Mouse (Mus musculus): Measurements from ENCODE around the gene Mboat2. TPM values are rescaled to one million over a fixed set of nuclear protein-coding genes. Genes with fewer than 3 reads are reported as not detected.

Mboat2 gene
- total and polyA plus RNA-seq, 3 experiments, result 3.8 to 12.3 (median 8.4) TPM

DNA sequence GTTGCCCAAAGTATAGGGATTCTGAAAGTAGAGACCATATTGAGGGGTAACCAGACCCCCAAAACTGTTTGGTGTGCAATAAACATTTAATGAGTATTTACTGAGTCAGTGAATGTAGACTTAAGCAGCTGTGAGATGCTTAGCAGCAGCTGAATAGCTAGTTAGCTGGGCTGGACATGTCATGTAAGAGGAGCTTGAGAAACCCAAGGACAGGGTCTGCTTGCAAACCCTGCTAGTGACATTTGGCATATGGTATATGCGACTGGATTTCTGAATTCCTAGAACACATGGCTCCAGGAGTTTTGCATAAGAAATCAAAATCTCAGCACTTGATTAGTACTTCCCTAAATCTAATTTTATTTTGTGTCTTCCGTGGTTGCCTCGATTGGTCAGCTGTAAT is 52.6 kb downstream of the Mboat2 start:
- H3K79me2 ChIP-seq (replicated peaks; ENCODE audit: control insufficient read depth, insufficient read depth, low read length), result no peaks in the 10 kb centered on the region
- H3K4me1 ChIP-seq (ENCODE audit: control insufficient read depth, insufficient read depth, low read length), result no peaks in the 10 kb centered on the region
- intact Hi-C loops (cut with DNase I), result no loop called here
- no peaks in the 10 kb centered on the region for H3K36me3 ChIP-seq (ENCODE audit: control insufficient read depth, insufficient read depth, low read length)
- TF ChIP-seq CTCF (IDR thresholded peaks at IDR 0.05) (no peak), EP300 (IDR thresholded peaks at IDR 0.05; ENCODE audit: insufficient read depth, low read depth, low read length) (no peak), POLR2A (IDR thresholded peaks at IDR 0.05; ENCODE audit: insufficient read depth, low read depth, low read length) (no peak)
- H3K27ac ChIP-seq, result no peak overlapping the region
- H3K27me3 ChIP-seq (ENCODE audit: control insufficient read depth, insufficient read depth, low read length), result no peaks in the 10 kb centered on the region
- 91% methylated on average over 3 of the region's 3 CpGs for WGBS
- no peak for DNase-seq
- H3K9ac ChIP-seq (ENCODE audit: low read depth, low read length), result no peak overlapping the region
- H3K4me3 ChIP-seq, result no peak overlapping the region

DNA sequence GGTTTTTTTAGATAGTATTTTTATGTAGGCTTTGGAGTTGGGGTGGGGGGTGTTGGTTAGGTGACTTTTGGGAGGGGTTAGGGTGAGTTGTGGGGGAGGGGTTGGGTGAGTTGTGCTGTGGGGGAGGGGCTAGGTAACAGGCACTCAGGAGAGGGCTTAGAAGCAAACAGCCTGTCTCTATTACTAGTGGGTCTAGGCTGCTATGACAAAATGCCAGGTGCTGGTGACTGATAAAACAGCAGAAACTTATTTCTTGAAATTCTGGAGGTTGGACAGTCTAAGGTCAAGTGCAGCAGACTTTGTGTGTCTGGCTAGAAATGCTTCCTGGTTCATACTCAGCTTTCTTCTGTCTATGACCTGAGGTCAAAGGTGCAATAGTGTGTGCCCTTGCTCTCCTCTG is 56.1 kb downstream of the Mboat2 start:
- TF ChIP-seq CTCF (IDR thresholded peaks at IDR 0.05), result no peak
- TF ChIP-seq EP300 (IDR thresholded peaks at IDR 0.05; ENCODE audit: insufficient read depth, low read depth, low read length), result no peak
- TF ChIP-seq POLR2A (IDR thresholded peaks at IDR 0.05; ENCODE audit: insufficient read depth, low read depth, low read length), result no peak
- DNase-seq, result no peak
- no peak overlapping the region for H3K9ac ChIP-seq (ENCODE audit: low read depth, low read length)

DNA sequence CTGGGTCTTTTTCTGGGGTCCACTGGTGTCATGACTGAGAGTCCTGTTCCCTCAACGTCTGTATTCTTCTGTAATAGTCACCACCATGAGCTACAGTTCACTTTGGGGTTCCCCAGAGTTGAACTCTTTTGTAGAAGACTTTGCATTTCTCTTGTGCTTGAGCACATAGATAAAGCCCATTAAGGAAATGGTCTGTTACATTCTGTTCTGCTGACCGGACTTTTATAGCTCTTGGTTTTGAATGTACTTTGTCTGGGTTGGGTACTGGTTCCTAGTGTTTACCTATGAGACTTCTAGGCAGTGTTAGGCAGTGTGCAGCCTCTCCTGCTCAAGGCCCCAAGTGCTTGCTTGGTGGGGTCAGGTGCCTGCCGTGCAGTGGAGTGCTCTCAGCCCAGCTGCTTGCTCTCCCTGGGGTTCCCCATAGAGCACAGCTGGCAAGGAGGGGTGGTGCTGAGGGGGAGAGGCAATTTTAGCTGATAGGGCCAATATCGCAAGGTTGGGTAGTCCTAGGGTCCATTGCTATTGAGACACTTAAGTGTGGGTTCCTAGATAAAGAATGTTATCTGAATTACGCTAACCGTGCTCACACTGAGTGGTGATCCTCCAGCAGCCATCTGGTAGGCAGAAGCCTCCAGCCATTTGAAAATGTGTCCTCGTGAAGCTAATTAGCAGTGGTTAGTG is 58.8 kb downstream of the Mboat2 start:
- Histone ChIP-seq H3K9ac (ENCODE audit: low read depth, low read length) (no peak overlapping the region), H3K27me3 (ENCODE audit: control insufficient read depth, insufficient read depth, low read length) (no peaks in the 10 kb centered on the region), H3K36me3 (ENCODE audit: control insufficient read depth, insufficient read depth, low read length) (no peaks in the 10 kb centered on the region), H3K4me3 (no peak overlapping the region), H3K27ac (no peak overlapping the region), H3K4me1 (ENCODE audit: control insufficient read depth, insufficient read depth, low read length) (peaks cover 7% of the 10 kb centered on the region), H3K79me2 (replicated peaks; ENCODE audit: control insufficient read depth, insufficient read depth, low read length) (no peaks in the 10 kb centered on the region)
- no peak for DNase-seq
- TF ChIP-seq CTCF (IDR thresholded peaks at IDR 0.05) (no peak), EP300 (IDR thresholded peaks at IDR 0.05; ENCODE audit: insufficient read depth, low read depth, low read length) (no peak), POLR2A (IDR thresholded peaks at IDR 0.05; ENCODE audit: insufficient read depth, low read depth, low read length) (no peak)
- WGBS, result 75% methylated on average over 7 of the region's 7 CpGs
- intact Hi-C loops (cut with DNase I), result loop anchor here (5.0 kb wide), 1 partner anchor 38 kb away; no protein-coding TSS in a partner anchor

More for the DNA sequence above, 56.1 kb downstream of the Mboat2 start:
- Histone ChIP-seq H3K79me2 (replicated peaks; ENCODE audit: control insufficient read depth, insufficient read depth, low read length) (no peaks in the 10 kb centered on the region), H3K36me3 (ENCODE audit: control insufficient read depth, insufficient read depth, low read length) (no peaks in the 10 kb centered on the region), H3K4me3 (no peak overlapping the region), H3K27me3 (ENCODE audit: control insufficient read depth, insufficient read depth, low read length) (no peaks in the 10 kb centered on the region), H3K4me1 (ENCODE audit: control insufficient read depth, insufficient read depth, low read length) (no peaks in the 10 kb centered on the region), H3K27ac (no peak overlapping the region)
- intact Hi-C loops (cut with DNase I), result loop anchor here (5.0 kb wide), 1 partner anchor 41 kb away; no protein-coding TSS in a partner anchor

DNA sequence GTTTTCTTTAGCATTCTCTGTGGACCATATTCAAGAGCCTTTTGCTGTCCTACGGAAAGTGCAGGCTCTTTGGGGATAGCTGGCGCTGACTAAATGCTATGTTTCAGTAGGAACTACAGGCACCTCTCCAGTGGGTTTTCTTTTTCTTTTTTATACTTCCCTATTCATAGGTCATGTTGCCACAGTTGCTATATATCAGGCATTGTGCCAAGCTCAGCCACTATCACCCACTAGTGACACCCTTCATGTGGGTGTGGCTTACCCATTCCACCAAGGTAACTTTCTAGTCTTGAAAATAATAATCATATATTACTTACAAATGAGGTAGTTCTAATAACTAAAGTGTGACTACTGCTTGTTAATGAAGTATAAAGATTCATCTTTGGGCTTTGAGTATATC is 59.5 kb downstream of the Mboat2 start:
- no peaks in the 10 kb centered on the region for H3K27me3 ChIP-seq (ENCODE audit: control insufficient read depth, insufficient read depth, low read length)
- intact Hi-C loops (cut with DNase I), result no loop called here
- H3K79me2 ChIP-seq (replicated peaks; ENCODE audit: control insufficient read depth, insufficient read depth, low read length), result no peaks in the 10 kb centered on the region
- DNase-seq, result no peak
- no peak overlapping the region for H3K4me3 ChIP-seq
- 90% methylated on average over 2 of the region's 2 CpGs for WGBS
- H3K27ac ChIP-seq, result no peak overlapping the region
- no peaks in the 10 kb centered on the region; the same call in 1 of the 2 replicates for H3K36me3 ChIP-seq (ENCODE audit: control insufficient read depth, insufficient read depth, low read length)
- TF ChIP-seq POLR2A (IDR thresholded peaks at IDR 0.05; ENCODE audit: insufficient read depth, low read depth, low read length), result no peak
- TF ChIP-seq EP300 (IDR thresholded peaks at IDR 0.05; ENCODE audit: insufficient read depth, low read depth, low read length), result no peak
- no peak overlapping the region for H3K9ac ChIP-seq (ENCODE audit: low read depth, low read length)
- peaks cover 8% of the 10 kb centered on the region for H3K4me1 ChIP-seq (ENCODE audit: control insufficient read depth, insufficient read depth, low read length)

DNA sequence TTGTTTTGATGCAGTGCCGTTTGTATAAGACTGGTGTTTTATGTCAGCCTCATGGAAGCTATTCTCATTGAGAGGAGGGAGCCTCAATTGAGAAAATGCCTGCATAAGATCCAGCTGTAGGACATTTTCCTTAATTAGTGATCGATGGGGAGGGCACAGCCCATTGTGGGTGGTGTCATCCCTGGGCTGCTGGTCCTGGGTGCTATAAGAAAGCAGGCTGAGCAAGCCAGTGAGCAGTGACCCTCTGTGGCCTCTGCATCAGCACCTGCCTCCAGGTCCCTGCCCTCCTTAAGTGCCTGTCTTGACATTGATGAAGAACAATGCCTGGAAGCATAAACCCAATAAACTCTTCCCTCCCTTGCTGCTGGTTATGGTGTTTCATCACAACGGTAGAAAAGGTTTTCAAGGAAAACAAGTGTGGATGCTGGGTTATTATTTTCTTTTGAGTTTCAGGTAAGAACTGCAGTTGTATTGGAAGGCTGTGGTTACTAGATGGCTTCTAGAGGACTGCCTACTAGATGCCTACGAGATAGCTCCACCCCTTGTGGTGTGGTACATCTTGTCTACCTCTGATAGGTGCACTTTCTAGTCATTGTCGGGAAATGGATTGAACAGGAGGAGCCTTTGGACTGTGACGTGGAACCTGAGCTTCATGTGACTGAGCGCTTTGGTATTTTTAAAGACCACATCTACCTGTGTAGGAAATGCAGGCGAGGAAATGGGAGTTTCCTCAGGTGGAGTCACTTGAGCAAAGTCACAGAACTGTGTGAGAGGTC is 60.2 kb downstream of the Mboat2 start:
- H3K27me3 ChIP-seq (ENCODE audit: control insufficient read depth, insufficient read depth, low read length), result no peaks in the 10 kb centered on the region
- H3K27ac ChIP-seq, result no peak overlapping the region
- intact Hi-C loops (cut with DNase I), result no loop called here

DNA sequence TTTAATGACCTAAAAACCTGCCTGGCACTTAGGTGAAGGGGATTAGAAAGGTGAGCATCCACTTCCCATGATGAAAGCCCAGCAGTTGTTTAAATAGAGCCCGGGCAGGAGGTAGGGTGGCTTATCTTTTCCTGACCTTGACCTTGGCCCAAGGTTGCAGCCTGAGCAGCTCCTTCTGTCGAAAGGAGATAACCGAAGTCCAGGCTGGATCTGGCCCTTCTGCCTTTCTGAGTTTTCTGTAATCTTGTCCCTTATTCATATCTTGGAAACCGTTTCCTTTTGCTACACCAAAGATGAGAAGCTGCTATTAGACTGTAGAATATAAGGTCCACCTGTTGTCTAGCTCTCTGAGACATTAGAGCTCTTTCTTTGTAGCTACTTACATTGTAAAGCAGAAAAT is 61.9 kb downstream of the Mboat2 start:
- no peaks in the 10 kb centered on the region for H3K27me3 ChIP-seq (ENCODE audit: control insufficient read depth, insufficient read depth, low read length)
- H3K36me3 ChIP-seq (ENCODE audit: control insufficient read depth, insufficient read depth, low read length), result peaks cover 2% of the 10 kb centered on the region; the same call in 1 of the 2 replicates
- H3K4me1 ChIP-seq (ENCODE audit: control insufficient read depth, insufficient read depth, low read length), result peaks cover 11% of the 10 kb centered on the region
- H3K4me3 ChIP-seq, result no peak overlapping the region
- DNase-seq, result no peak
- TF ChIP-seq EP300 (IDR thresholded peaks at IDR 0.05; ENCODE audit: insufficient read depth, low read depth, low read length) (no peak), CTCF (IDR thresholded peaks at IDR 0.05) (no peak), POLR2A (IDR thresholded peaks at IDR 0.05; ENCODE audit: insufficient read depth, low read depth, low read length) (no peak)
- no peak overlapping the region for H3K9ac ChIP-seq (ENCODE audit: low read depth, low read length)
- H3K27ac ChIP-seq, result no peak overlapping the region
- WGBS, result 53% methylated on average over 4 of the region's 4 CpGs
- H3K79me2 ChIP-seq (replicated peaks; ENCODE audit: control insufficient read depth, insufficient read depth, low read length), result no peaks in the 10 kb centered on the region
- intact Hi-C loops (cut with DNase I), result no loop called here

More for the DNA sequence above, 60.2 kb downstream of the Mboat2 start:
- Histone ChIP-seq H3K4me3 (no peak overlapping the region), H3K36me3 (ENCODE audit: control insufficient read depth, insufficient read depth, low read length) (peaks cover 2% of the 10 kb centered on the region; the same call in 1 of the 2 replicates), H3K4me1 (ENCODE audit: control insufficient read depth, insufficient read depth, low read length) (peaks cover 11% of the 10 kb centered on the region), H3K9ac (ENCODE audit: low read depth, low read length) (no peak overlapping the region), H3K79me2 (replicated peaks; ENCODE audit: control insufficient read depth, insufficient read depth, low read length) (no peaks in the 10 kb centered on the region)
- no peak for DNase-seq
- no peak for TF ChIP-seq EP300 (IDR thresholded peaks at IDR 0.05; ENCODE audit: insufficient read depth, low read depth, low read length)
- TF ChIP-seq POLR2A (IDR thresholded peaks at IDR 0.05; ENCODE audit: insufficient read depth, low read depth, low read length), result no peak
- TF ChIP-seq CTCF (IDR thresholded peaks at IDR 0.05), result no peak
- 92% methylated on average over 8 of the region's 8 CpGs for WGBS
